ENCODE assay signal across 31 mouse cellular contexts in genomic region chr4:78168447-78168846, GRCm38 (mm10). TPM values are rescaled to one million over a fixed set of nuclear protein-coding genes. Genes with fewer than 3 reads are reported as not detected.
DNase-seq lines count a peak whose midpoint lies in the region; ATAC-seq and TF ChIP-seq lines count a peak whose summit lies in the region.
"Had no signal": no experiment of that assay in that cellular context is flagged by ENCODE, and none has a peak within 500 bp of the region (broad histone marks: within the 10 kb centered on the region; RNA-seq: fewer than 3 reads in every experiment).

No protein-coding gene starts in this region.

- no peak overlapping the region for H3K9ac ChIP-seq in forebrain, embryonic 14.5 days (ENCODE audit: low read length)
- no peak overlapping the region for H3K9ac ChIP-seq in forebrain, postnatal 0 days
- H3K9ac ChIP-seq: embryonic facial prominence, embryonic 12.5 days; embryonic facial prominence, embryonic 15.5 days; heart, embryonic 13.5 days; hindbrain, embryonic 14.5 days had no signal

- H3K27ac ChIP-seq in forebrain, embryonic 14.5 days (ENCODE audit: low read depth, low read length) = no peak overlapping the region
- no peak overlapping the region for H3K27ac ChIP-seq in forebrain, postnatal 0 days (ENCODE audit: low read depth, low read length)
- H3K27ac ChIP-seq: embryonic facial prominence, embryonic 12.5 days; embryonic facial prominence, embryonic 15.5 days; gastrocnemius, adult 2 months; heart, adult 2 months; heart, embryonic 10.5 days; heart, embryonic 13.5 days; hindbrain, embryonic 14.5 days; hindbrain, postnatal 0 days had no signal

- no peaks in the 10 kb centered on the region for H3K27me3 ChIP-seq in forebrain, embryonic 14.5 days (replicated peaks; ENCODE audit: control insufficient read depth, insufficient read depth, low read length)
- H3K27me3 ChIP-seq in forebrain, postnatal 0 days (ENCODE audit: insufficient read depth, low read length) = no peaks in the 10 kb centered on the region
- H3K27me3 ChIP-seq: embryonic facial prominence, embryonic 12.5 days; embryonic facial prominence, embryonic 15.5 days; heart, embryonic 13.5 days had no signal

- H3K4me2 ChIP-seq in forebrain, embryonic 14.5 days (ENCODE audit: low read length) = no peak overlapping the region
- H3K4me2 ChIP-seq in forebrain, postnatal 0 days (ENCODE audit: low read depth) = no peak overlapping the region
- H3K4me2 ChIP-seq: embryonic facial prominence, embryonic 12.5 days; embryonic facial prominence, embryonic 15.5 days; heart, embryonic 13.5 days; hindbrain, embryonic 14.5 days had no signal

- TF ChIP-seq CTCF in forebrain, postnatal 0 days (IDR thresholded peaks at IDR 0.05; ENCODE audit: low read depth) = no peak

- no peaks in the 10 kb centered on the region for H3K4me1 ChIP-seq in forebrain, embryonic 14.5 days (ENCODE audit: control insufficient read depth, insufficient read depth, low read length)
- no peaks in the 10 kb centered on the region for H3K4me1 ChIP-seq in forebrain, postnatal 0 days (ENCODE audit: insufficient read depth)
- H3K4me1 ChIP-seq: embryonic facial prominence, embryonic 12.5 days; embryonic facial prominence, embryonic 15.5 days; heart, embryonic 10.5 days had no signal

- H3K4me3 ChIP-seq in forebrain, embryonic 14.5 days (ENCODE audit: low read depth, low read length) = no peak overlapping the region
- H3K4me3 ChIP-seq in forebrain, postnatal 0 days (ENCODE audit: low read depth, low read length) = no peak overlapping the region
- H3K4me3 ChIP-seq: embryonic facial prominence, embryonic 12.5 days; embryonic facial prominence, embryonic 15.5 days; gastrocnemius, adult 2 months; heart, adult 2 months; heart, embryonic 10.5 days; heart, embryonic 13.5 days had no signal

- peak; percentile 91 for ATAC-seq in forebrain, embryonic 14.5 days
- ATAC-seq in forebrain, postnatal 0 days = peak; percentile 51; the same call in 1 of the 2 replicates
- ATAC-seq in cerebellum, adult (ENCODE audit: insufficient number of reproducible peaks, low FRiP score, low TSS enrichment) = no peak
- ATAC-seq: activated CD4-positive, CD25-positive, alpha-beta regulatory T cell, adult 4 months; CD4-positive, CD25-positive, alpha-beta regulatory T cell, adult 4 months; hindbrain, postnatal 0 days; inflammation-experienced regulatory T-cells, adult 6 months; intestine, embryonic 16.5 days had no signal

- no peaks in the 10 kb centered on the region for H3K36me3 ChIP-seq in forebrain, embryonic 14.5 days (ENCODE audit: control insufficient read depth, insufficient read depth, low read length)
- H3K36me3 ChIP-seq in forebrain, postnatal 0 days (ENCODE audit: insufficient read depth) = no peaks in the 10 kb centered on the region
- H3K36me3 ChIP-seq: embryonic facial prominence, embryonic 12.5 days; embryonic facial prominence, embryonic 15.5 days; heart, embryonic 10.5 days; heart, embryonic 13.5 days had no signal

- WGBS in forebrain, embryonic 14.5 days = 24% methylated on average over 1 of the region's 1 CpGs
- 24% methylated on average over 1 of the region's 1 CpGs for WGBS in forebrain, postnatal 0 days

- H3K9me3 ChIP-seq in forebrain, embryonic 14.5 days (replicated peaks; ENCODE audit: control insufficient read depth, low read length) = no peaks in the 10 kb centered on the region
- no peaks in the 10 kb centered on the region for H3K9me3 ChIP-seq in forebrain, postnatal 0 days (ENCODE audit: low read length)
- H3K9me3 ChIP-seq: embryonic facial prominence, embryonic 12.5 days; embryonic facial prominence, embryonic 15.5 days; heart, embryonic 10.5 days; heart, embryonic 13.5 days had no signal

- DNase-seq in retina, postnatal 1 day = peak; percentile 58
- DNase-seq in retina, embryonic 14.5 days (ENCODE audit: low spot score) = no peak
- DNase-seq in forebrain, embryonic 14.5 days (ENCODE audit: low spot score) = peak; percentile 86
- DNase-seq in forebrain, postnatal 0 days = no peak
- DNase-seq in gastrocnemius, postnatal 10 days = no peak
- DNase-seq: adrenal gland, adult 8-10 months; adrenal gland, postnatal 25 days; cerebellum, adult 11 months; cerebellum, adult 2 months; cerebellum, adult 9-11 months; cerebellum, postnatal 25 days; gastrocnemius, adult 2 months; gastrocnemius, postnatal 25 days; heart, adult 2 months; heart, postnatal 14 days; heart, postnatal 4 days; kidney, adult 18-20 months had no signal

RNA-seq across cellular contexts. Expression of gene Ptprd, which starts 43.3 kb away (rescaled TPM):
- polyA plus RNA-seq in forebrain, embryonic 14.5 days (2014; fragmentation: Nextera tagmentation; extraction: Ambion mirVana) = 43.3 and 63.8 TPM in 2 replicates
- total RNA-seq in forebrain, postnatal 0 days (2014; rRNA removed) = 120 and 132 TPM in 2 replicates
- 42.7 and 58.3 TPM in 2 replicates for polyA plus RNA-seq in forebrain, postnatal 0 days (2015; fragmentation: Nextera tagmentation; extraction: Ambion mirVana)
- total RNA-seq in gastrocnemius, postnatal 10 days (2021) = 10 to 100 TPM; 43.3 to 53.4 TPM
- total RNA-seq: common myeloid progenitor, adult 5-6 weeks; granulocyte monocyte progenitor cell, adult 5-6 weeks; MEL had no signal
- polyA plus RNA-seq: activated CD4-positive, CD25-positive, alpha-beta regulatory T cell, adult 4 months had no signal

Comparison
In these comparisons a context has a peak if more than half of its experiments do, and no peak if none do; other contexts are left out.
1. DNase-seq: peak in retina, postnatal 1 day (single experiment) and forebrain, embryonic 14.5 days (single experiment); none in retina, embryonic 14.5 days (single experiment), forebrain, postnatal 0 days (single experiment) and gastrocnemius, postnatal 10 days (single experiment).